Mouse (Mus musculus) testis, adult 2 months (tissue): ENCODE measurements around the gene Cdx2. TPM values are rescaled to one million over a fixed set of nuclear protein-coding genes. Genes with fewer than 3 reads are reported as not detected.

Source experiments
- H3K27ac ChIP-seq: fragments of 200-500 bp; 2 replicates; pipeline ENCODE4 v1.5.1; 2012; ENCODE audit warnings: low read depth, low read length; ENCODE audit not compliant: control insufficient read depth, insufficient read depth
- H3K27me3 ChIP-seq: fragments of 200-500 bp; 2 replicates; pipeline ENCODE4 v1.6.1; 2012; ENCODE audit warnings: mild to moderate bottlenecking, low read length, moderate library complexity; ENCODE audit not compliant: control insufficient read depth, insufficient read depth
- H3K36me3 ChIP-seq: fragments of 200-500 bp; 2 replicates; pipeline ENCODE4 v1.6.1; 2012; ENCODE audit warnings: mild to moderate bottlenecking, low read length; ENCODE audit not compliant: control insufficient read depth, insufficient read depth
- H3K4me1 ChIP-seq: fragments of 200-500 bp; 2 replicates; pipeline ENCODE4 v1.6.1; 2012; ENCODE audit warnings: low read length; ENCODE audit not compliant: control insufficient read depth, insufficient read depth
- H3K4me3 ChIP-seq: fragments of 200-500 bp; 2 replicates; pipeline ENCODE4 v1.5.1; 2012; ENCODE audit warnings: low read depth, mild to moderate bottlenecking, low read length, moderate library complexity, mixed read lengths; ENCODE audit not compliant: control insufficient read depth
- CTCF ChIP-seq: fragments of 200-500 bp; IDR thresholded peaks from 2 replicates; pipeline ENCODE4 v1.5.1; 2012; ENCODE audit warnings: low read depth, mild to moderate bottlenecking, inconsistent platforms, low read length, moderate library complexity; ENCODE audit not compliant: control insufficient read depth, insufficient read depth, insufficient replicate concordance
- POLR2A ChIP-seq: fragments of 200-500 bp; IDR thresholded peaks from 2 replicates; pipeline ENCODE4 v1.6.1; 2012; ENCODE audit warnings: low read depth, mild to moderate bottlenecking, inconsistent platforms, low read length, moderate library complexity; ENCODE audit not compliant: control insufficient read depth
- polyA plus RNA-seq: library from polyadenylated mRNA; depleted of rRNA; stranded (reverse); fragments of >200 nt; gene quantifications from 2 replicates; pipeline ENCODE4 v1.2.3, GENCODE M21; 2012

The Cdx2 gene
- polyA plus RNA-seq, 1 experiment = not detected

DNA sequence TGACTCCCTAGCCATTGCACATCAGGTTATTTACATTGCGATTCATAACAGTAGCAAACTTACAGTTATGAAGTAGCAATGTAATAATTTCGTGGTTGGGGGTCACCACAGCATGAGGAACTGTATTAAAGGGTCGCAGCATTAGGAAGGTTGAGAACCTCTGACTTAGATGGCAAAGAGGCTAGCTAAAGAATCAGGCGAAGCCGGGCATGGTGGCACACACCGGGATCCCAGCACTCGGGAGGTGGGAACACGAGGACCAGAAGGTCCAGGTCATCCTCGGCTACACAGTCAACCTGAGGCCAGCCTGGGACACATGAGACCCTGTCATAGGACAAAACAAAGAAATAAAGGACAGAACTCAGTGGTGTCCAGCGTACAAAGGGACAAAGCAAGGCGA, 22.9 kb upstream of the Cdx2 start:
- Histone ChIP-seq H3K27ac (no peak overlapping the region), H3K27me3 (no peaks in the 10 kb centered on the region), H3K4me1 (no peaks in the 10 kb centered on the region), H3K4me3 (no peak overlapping the region), H3K36me3 (no peaks in the 10 kb centered on the region)
- TF ChIP-seq CTCF (no peak), POLR2A (no peak)

DNA sequence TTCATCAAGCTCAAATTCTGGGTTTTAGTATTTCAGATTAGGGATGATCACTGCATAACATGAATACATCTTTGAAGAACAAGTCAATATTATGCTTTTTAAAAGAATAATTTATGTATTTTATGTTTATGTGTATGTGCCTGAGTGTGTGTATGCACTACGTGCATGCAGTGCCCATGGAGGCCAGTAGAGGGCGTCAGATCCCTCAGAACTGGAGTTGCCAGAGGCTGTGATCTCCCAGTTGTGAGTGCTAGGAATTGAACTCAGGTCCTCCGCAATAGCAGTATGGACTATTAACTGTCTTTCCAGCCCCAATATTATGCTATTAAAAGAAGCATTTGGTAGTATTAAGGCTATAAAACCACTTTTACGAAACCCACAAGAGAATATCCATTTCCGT, 20.6 kb upstream of the Cdx2 start:
- Histone ChIP-seq H3K4me1 (no peaks in the 10 kb centered on the region), H3K36me3 (no peaks in the 10 kb centered on the region), H3K27me3 (no peaks in the 10 kb centered on the region), H3K4me3 (no peak overlapping the region), H3K27ac (no peak overlapping the region)
- no peak for TF ChIP-seq POLR2A
- peak; percentile 71; the same call in 1 of the 2 replicates for TF ChIP-seq CTCF

DNA sequence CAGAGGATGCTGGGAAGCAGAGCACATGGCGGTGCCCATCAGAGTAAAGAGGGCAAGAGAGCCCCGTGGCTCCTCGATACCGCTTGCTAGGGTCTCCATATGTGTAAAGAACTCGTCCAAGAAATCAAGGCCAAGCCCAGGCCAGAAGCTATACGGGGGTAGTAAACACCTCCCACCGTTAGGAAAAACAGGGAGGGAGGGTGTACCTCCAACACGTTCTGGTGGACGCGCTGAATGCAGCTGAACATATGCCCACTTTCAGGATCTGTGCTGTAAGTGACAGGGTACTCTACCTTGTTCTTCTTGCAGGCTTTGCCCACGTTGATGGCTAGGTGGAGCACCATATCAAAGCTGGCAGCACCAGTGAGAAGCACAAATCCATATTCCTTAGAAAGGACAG, 18.9 kb upstream of the Cdx2 start:
- TF ChIP-seq POLR2A (no peak), CTCF (no peak)
- no peaks in the 10 kb centered on the region for H3K36me3 ChIP-seq

DNA sequence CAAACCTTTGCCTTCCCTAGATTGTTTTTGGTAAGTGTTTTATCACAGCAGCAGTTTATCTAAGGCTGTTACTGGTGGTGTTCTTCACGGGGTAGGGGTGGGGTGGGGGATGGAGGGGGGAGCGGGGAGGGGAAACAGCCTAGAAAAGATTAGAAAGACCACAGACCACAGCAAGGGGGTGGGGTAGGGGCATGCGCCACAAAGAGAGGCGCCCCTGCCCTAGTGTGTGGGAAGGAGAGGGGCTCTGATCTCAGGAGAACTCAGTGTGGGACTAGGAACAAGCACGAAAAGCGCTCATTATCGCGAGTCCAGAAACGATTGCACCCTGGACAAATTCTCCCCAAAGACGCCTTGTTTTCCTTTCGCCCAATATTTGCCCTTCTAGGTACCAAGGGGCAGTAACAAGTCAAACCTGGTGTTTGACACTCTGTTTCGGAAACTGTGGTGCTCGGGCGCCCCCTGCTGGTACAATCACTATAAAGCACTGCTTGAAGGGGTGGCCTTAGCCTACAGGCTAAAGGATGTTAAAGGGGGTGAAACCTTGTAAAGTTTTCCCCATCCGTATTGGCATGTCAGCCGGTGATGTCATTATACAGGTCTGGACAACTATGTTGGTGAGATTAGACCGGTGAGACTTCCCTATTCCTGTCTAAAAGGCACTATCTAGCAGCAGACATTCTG, 16.3 kb upstream of the Cdx2 start:
- Histone ChIP-seq H3K27ac (no peak overlapping the region), H3K4me1 (no peaks in the 10 kb centered on the region), H3K4me3 (no peak overlapping the region), H3K27me3 (no peaks in the 10 kb centered on the region), H3K36me3 (no peaks in the 10 kb centered on the region)
- peak; percentile 82 for TF ChIP-seq CTCF
- no peak for TF ChIP-seq POLR2A

More for the DNA sequence above, 18.9 kb upstream of the Cdx2 start:
- Histone ChIP-seq H3K27me3 (no peaks in the 10 kb centered on the region), H3K27ac (no peak overlapping the region), H3K4me3 (no peak overlapping the region), H3K4me1 (no peaks in the 10 kb centered on the region)

DNA sequence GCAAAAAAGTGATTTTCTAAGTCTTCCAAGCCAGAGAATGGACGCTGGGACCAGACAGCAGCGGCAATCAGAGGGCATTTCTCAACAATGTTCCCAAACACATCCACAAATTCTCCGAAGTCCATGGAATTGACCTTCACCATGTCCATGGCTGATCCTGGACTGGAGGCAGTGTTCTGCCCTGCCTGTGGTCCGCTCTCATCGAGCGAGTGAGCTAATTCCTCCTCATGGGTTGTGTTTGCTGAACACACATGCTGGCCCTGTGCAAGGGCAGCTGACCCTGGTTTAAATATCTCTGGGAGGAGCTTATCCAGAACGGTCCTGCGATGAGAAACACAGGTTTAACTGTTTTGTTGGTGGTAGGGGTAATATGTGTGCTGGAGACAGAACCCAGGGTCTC, 15.1 kb upstream of the Cdx2 start, which contains the start of gene Urad:
TSS of gene Urad (minus strand) at position 258 of the 400 bp plus-strand sequence.
- H3K4me1 ChIP-seq = no peaks in the 10 kb centered on the region

DNA sequence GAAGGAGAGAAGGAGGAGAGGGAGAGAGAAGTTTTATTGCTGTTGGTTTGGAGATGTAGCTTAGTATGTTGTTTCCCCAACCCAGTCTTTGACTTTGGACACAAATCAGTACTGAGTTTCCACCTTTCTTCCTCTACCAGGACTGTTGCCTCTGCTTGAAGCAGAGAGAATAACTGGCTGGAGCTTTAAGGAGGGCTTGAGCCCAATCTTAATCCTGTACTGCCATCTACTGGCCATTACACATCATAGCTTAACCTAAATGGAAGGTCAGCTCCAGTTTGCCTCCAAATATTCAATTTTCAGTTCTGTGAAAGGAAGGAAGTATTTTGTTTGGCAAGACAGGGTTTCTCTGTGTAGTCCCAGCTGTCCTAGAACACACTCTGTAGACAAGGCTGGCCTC, 12.6 kb upstream of the Cdx2 start:
- no peaks in the 10 kb centered on the region for H3K27me3 ChIP-seq

More for the DNA sequence above, 15.1 kb upstream of the Cdx2 start, which contains the start of gene Urad:
- no peaks in the 10 kb centered on the region for H3K27me3 ChIP-seq
- H3K27ac ChIP-seq = no peak within 1 kb of the TSS
- no peak within 1 kb of the TSS for H3K4me3 ChIP-seq
- H3K36me3 ChIP-seq = no peaks in the 10 kb centered on the region
- TF ChIP-seq POLR2A = no peak
- TF ChIP-seq CTCF = no peak

DNA sequence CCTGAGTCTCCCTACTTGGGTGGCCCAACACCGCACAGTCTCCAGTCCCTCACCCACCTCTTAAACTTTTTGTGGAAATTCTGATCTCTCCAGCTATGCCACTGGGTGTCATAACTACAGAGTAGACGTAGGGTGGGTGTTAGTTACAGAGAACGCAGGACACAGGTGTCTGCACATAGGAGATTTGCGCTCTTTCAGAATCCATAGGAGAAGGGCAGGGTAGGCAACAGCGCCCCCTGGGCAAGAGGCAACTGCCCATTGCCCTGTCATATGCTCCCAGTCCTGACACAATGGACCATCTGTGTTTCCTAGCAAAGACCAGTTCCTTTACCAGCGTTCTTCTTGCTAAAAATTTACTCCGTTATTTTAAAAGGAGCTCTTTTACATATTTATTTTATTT, 10.9 kb upstream of the Cdx2 start:
- H3K4me3 ChIP-seq = no peak overlapping the region
- H3K36me3 ChIP-seq = no peaks in the 10 kb centered on the region
- no peak overlapping the region for H3K27ac ChIP-seq
- no peak for TF ChIP-seq POLR2A
- peak; percentile 31; the same call in 1 of the 2 replicates for TF ChIP-seq CTCF
- H3K27me3 ChIP-seq = no peaks in the 10 kb centered on the region
- H3K4me1 ChIP-seq = no peaks in the 10 kb centered on the region; the same call in 1 of the 2 replicates

More for the DNA sequence above, 12.6 kb upstream of the Cdx2 start:
- Histone ChIP-seq H3K4me1 (no peaks in the 10 kb centered on the region), H3K36me3 (no peaks in the 10 kb centered on the region), H3K27ac (no peak overlapping the region), H3K4me3 (no peak overlapping the region)
- no peak for TF ChIP-seq POLR2A
- TF ChIP-seq CTCF = no peak
